Mouse (Mus musculus) T-helper 2 cell (primary cell): ENCODE results near the gene Vmn2r18.

Experiments
- in situ Hi-C: fragments of 300-600 bp; cut with MboI, MseI; formaldehyde crosslinking; loops from one replicate; pipeline ENCODE4 v1.15.1; 2025; ENCODE audit warnings: high pct_unique_total_duplicates

The Vmn2r18 gene

GRCm38 (mm10) chr5:151605921-151606320 is at the start of gene Vmn2r18:
TSS of gene Vmn2r18 (minus strand) at chr5:151606021.
- in situ Hi-C loops: no loop called here

- in situ Hi-C loops: no loop called here
Measured at GRCm38 (mm10) chr5:151651411-151651784, 45.6 kb upstream of the Vmn2r18 start.

- in situ Hi-C loops: no loop called here
Measured at GRCm38 (mm10) chr5:151650700-151651410, 45.0 kb upstream of the Vmn2r18 start, which contains the start of gene Rfc3. TSS of gene Rfc3 (minus strand) at chr5:151651242.

GRCm38 (mm10) chr5:151644845-151645244 is 39.0 kb upstream of the Vmn2r18 start:
- in situ Hi-C loops: loop anchor here (5.0 kb wide), 1 partner anchor 42 kb away; no protein-coding TSS in a partner anchor

- in situ Hi-C loops: no loop called here
Measured at GRCm38 (mm10) chr5:151642867-151643266, 37.0 kb upstream of the Vmn2r18 start.

- in situ Hi-C loops: no loop called here
Measured at GRCm38 (mm10) chr5:151642102-151642501, 36.3 kb upstream of the Vmn2r18 start.

GRCm38 (mm10) chr5:151601696-151602095 is 4.1 kb downstream of the Vmn2r18 start:
- in situ Hi-C loops: no loop called here
